Mouse (Mus musculus) heart, adult 2 months (tissue): ENCODE measurements around the gene Pitpnc1. TPM values are rescaled to one million over a fixed set of nuclear protein-coding genes. Genes with fewer than 3 reads are reported as not detected.

Experiments
- DNase-seq, 2 experiments: peaks; one replicate each; pipeline ENCODE4 v3.0.0; 2021
- H3K27ac ChIP-seq: fragments of 200-600 bp; 2 replicates; pipeline ENCODE4 v1.8.1; 2022
- H3K27me3 ChIP-seq: fragments of 200-500 bp; 2 replicates; pipeline ENCODE4 v1.6.1; 2012; ENCODE audit warnings: mild to moderate bottlenecking, low read length, inconsistent platforms, mixed read lengths; ENCODE audit not compliant: control insufficient read depth, insufficient read depth
- H3K36me3 ChIP-seq: fragments of 200-500 bp; 2 replicates; pipeline ENCODE4 v1.6.1; 2012; ENCODE audit warnings: low read length, inconsistent platforms; ENCODE audit not compliant: control insufficient read depth, insufficient read depth
- H3K4me1 ChIP-seq: fragments of 200-500 bp; 2 replicates; pipeline ENCODE4 v1.6.1; 2011; ENCODE audit warnings: low read length; ENCODE audit not compliant: control insufficient read depth, insufficient read depth
- H3K4me3 ChIP-seq: fragments of 200-600 bp; 2 replicates; pipeline ENCODE4 v1.8.1; 2022
- H3K79me2 ChIP-seq: fragments of 200-500 bp; replicated peaks from 2 replicates; pipeline ENCODE4 v1.6.1; 2012; ENCODE audit warnings: mild to moderate bottlenecking, inconsistent platforms, low read length, moderate library complexity, mixed read lengths; ENCODE audit not compliant: control insufficient read depth, insufficient read depth
- H3K9ac ChIP-seq: fragments of 200-500 bp; 2 replicates; pipeline ENCODE4 v1.6.1; 2012; ENCODE audit warnings: low read depth, mild to moderate bottlenecking, control low read depth, inconsistent platforms, low read length, mixed read lengths
- CTCF ChIP-seq: fragments of 200-600 bp; IDR thresholded peaks from 2 replicates; pipeline ENCODE4 v1.8.1; 2022; ENCODE audit warnings: antibody characterized with exemption, mild to moderate bottlenecking, moderate library complexity
- EP300 ChIP-seq: fragments of 200-500 bp; IDR thresholded peaks from 2 replicates; pipeline ENCODE4 v1.6.1; 2011; ENCODE audit warnings: low read depth, low read length, control low read depth; ENCODE audit not compliant: insufficient read depth
- POLR2A ChIP-seq: fragments of 200-500 bp; IDR thresholded peaks from 2 replicates; pipeline ENCODE4 v1.6.1; 2011; ENCODE audit warnings: mild to moderate bottlenecking, low read depth, low read length, control low read depth; ENCODE audit not compliant: insufficient read depth
- WGBS: fragments of 180-500 bp; shearing (Covaris S2); methylation state at CpG from one replicate; pipeline ENCODE4 v1.1.7; 2018; 5-methylcytosine and 5-hydroxymethylcytosine counted together
- intact Hi-C: fragments of 180-260 bp; cut with DNase I; formaldehyde crosslinking; loops from one replicate; pipeline ENCODE4 v1.15.1; 2025
- polyA plus RNA-seq: library from polyadenylated mRNA; depleted of rRNA; stranded (reverse); fragments of >200 nt; gene quantifications from 2 replicates; pipeline ENCODE4 v1.2.3, GENCODE M21; 2012
- total RNA-seq, 2 experiments: library from RNA; stranded (reverse); gene quantifications; 2 replicates each; pipeline ENCODE4 v1.2.3; 2021

Gene Pitpnc1
- total and polyA plus RNA-seq, 3 experiments = 22.7 to 68.1 (median 66.4) TPM

DNA sequence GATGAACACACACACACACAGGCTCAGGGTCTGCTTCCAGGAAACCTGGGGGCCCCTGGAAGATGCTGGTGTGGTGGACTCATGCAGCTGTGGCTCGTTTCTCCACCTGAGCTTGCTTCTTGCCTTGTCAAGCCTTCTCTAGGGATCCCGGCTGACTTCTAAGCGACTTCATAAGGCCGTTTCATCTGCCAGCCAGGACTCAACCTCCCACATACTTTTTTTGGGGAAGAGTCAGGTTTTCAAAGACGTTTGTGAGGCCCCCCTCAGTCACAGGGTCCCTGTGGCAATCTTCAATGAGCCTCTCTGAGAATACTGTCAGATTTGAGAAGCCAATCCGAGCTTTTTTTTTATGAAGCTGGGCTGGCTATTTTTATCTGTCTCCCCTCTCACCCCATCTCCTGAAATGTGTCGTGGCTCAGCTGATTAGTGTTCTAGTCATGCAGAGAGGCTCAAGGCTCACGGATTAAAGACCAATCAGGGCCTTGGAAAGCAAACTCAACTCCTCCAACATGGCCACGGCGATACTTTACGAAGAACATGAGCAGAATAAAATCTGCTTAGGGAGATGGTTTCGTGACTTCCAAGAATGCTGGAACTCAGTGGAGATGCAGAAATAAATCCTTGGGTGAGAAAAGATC is 247.8 kb downstream of the Pitpnc1 start:
- 56% methylated on average over 12 of the region's 12 CpGs for WGBS
- no peak for DNase-seq
- Histone ChIP-seq H3K27ac (0 out of 2 replicates have a peak overlapping the region, but pooled peaks have one; percentile 2), H3K27me3 (no peaks in the 10 kb centered on the region), H3K36me3 (peaks cover 8% of the 10 kb centered on the region; the same call in 1 of the 2 replicates), H3K4me3 (no peak overlapping the region), H3K9ac (no peak overlapping the region), H3K4me1 (peaks cover 7% of the 10 kb centered on the region), H3K79me2 (no peaks in the 10 kb centered on the region)
- intact Hi-C loops = loop anchor here (5.0 kb wide), 1 partner anchor 35 kb away; no protein-coding TSS in a partner anchor
- no peak for TF ChIP-seq EP300
- TF ChIP-seq POLR2A = no peak
- TF ChIP-seq CTCF = no peak

- intact Hi-C loops = loop anchor here (2.0 to 10.0 kb wide), 2 partner anchors 170 to 258 kb away; no protein-coding TSS in a partner anchor
- no peaks in the 10 kb centered on the region; the same call in 1 of the 2 replicates for H3K36me3 ChIP-seq
- no peak for DNase-seq
- H3K4me1 ChIP-seq = no peaks in the 10 kb centered on the region
- H3K9ac ChIP-seq = no peak overlapping the region
- H3K4me3 ChIP-seq = no peak overlapping the region
- H3K79me2 ChIP-seq = no peaks in the 10 kb centered on the region
- WGBS = 74% methylated on average over 9 of the region's 9 CpGs
- no peak for TF ChIP-seq POLR2A
- TF ChIP-seq EP300 = no peak
- TF ChIP-seq CTCF = no peak
- no peaks in the 10 kb centered on the region for H3K27me3 ChIP-seq
- H3K27ac ChIP-seq = no peak overlapping the region
These were observed 255.4 kb downstream of the Pitpnc1 start for GRCm38 (mm10) chr11:107215111-107215510.

- intact Hi-C loops = loop anchor here (2.0 to 10.0 kb wide), 2 partner anchors 171 to 259 kb away; no protein-coding TSS in a partner anchor
- no peaks in the 10 kb centered on the region for H3K27me3 ChIP-seq
- H3K4me3 ChIP-seq = no peak overlapping the region
- H3K4me1 ChIP-seq = no peaks in the 10 kb centered on the region
- no peak overlapping the region for H3K9ac ChIP-seq
- no peak for DNase-seq
- H3K27ac ChIP-seq = no peak overlapping the region
- 67% methylated on average over 5 of the region's 5 CpGs for WGBS
- no peaks in the 10 kb centered on the region; the same call in 1 of the 2 replicates for H3K36me3 ChIP-seq
- no peaks in the 10 kb centered on the region for H3K79me2 ChIP-seq
- TF ChIP-seq POLR2A = no peak
- peak; percentile 81 for TF ChIP-seq CTCF
- no peak for TF ChIP-seq EP300
These were observed 256.8 kb downstream of the Pitpnc1 start for GRCm38 (mm10) chr11:107213745-107214144.

DNA sequence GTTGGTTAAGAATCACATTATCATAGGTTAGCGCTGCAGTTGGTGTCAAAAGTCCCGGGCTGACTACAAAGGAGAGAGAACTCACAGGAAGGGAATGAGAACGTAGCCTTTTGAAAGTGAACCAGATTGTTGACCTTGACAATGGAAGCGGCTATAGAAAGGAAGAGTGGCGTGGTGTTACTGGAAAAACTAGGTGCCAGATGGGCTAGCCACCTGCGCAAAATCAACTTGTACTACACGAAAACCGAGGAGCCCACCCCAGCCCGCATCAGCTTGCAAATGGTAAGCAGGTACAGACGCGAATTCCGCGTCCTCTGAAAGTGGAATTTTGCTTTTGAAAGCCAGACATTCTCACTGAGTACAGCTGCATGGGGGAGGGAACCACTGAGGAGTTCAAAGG is 260.7 kb downstream of the Pitpnc1 start:
- Histone ChIP-seq H3K79me2 (no peaks in the 10 kb centered on the region), H3K9ac (no peak overlapping the region), H3K36me3 (no peaks in the 10 kb centered on the region; the same call in 1 of the 2 replicates), H3K4me3 (no peak overlapping the region), H3K4me1 (no peaks in the 10 kb centered on the region), H3K27me3 (no peaks in the 10 kb centered on the region), H3K27ac (no peak overlapping the region)
- WGBS = 84% methylated on average over 13 of the region's 13 CpGs
- DNase-seq = no peak
- intact Hi-C loops = loop anchor here (10.0 kb wide), 1 partner anchor 175 kb away; no protein-coding TSS in a partner anchor
- TF ChIP-seq POLR2A = no peak
- no peak for TF ChIP-seq CTCF

DNA sequence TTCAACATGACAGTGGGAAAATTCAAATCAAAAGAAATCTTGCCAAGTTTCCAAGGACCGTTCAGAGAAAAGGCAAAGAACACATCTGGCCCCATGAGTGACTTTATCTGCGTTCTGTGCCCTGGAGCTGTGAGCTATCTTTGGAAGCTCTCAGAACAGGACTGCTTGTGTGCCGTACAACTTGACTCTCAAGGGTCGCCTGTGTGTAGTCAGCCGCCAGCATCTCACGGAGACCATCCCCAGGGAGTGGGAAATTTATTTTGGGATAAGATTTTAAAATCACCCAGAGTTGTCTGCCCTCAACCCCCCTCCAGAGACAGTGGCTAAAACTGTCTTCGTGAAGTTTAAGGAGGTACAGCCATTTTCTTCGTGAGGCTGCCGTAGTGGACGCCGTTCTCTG is 268.7 kb downstream of the Pitpnc1 start:
- WGBS = 34% methylated on average over 11 of the region's 11 CpGs
- peak overlapping the region; percentile 76 for H3K27ac ChIP-seq
- H3K36me3 ChIP-seq = no peaks in the 10 kb centered on the region
- peaks cover 1% of the 10 kb centered on the region for H3K4me1 ChIP-seq
- H3K9ac ChIP-seq = peak overlapping the region; percentile 86
- peak; percentile 36 to 39 for DNase-seq
- TF ChIP-seq CTCF (no peak), EP300 (no peak), POLR2A (no peak)
- no peaks in the 10 kb centered on the region for H3K27me3 ChIP-seq
- peak overlapping the region; percentile 40 for H3K4me3 ChIP-seq
- no peaks in the 10 kb centered on the region for H3K79me2 ChIP-seq
- intact Hi-C loops = no loop called here

DNA sequence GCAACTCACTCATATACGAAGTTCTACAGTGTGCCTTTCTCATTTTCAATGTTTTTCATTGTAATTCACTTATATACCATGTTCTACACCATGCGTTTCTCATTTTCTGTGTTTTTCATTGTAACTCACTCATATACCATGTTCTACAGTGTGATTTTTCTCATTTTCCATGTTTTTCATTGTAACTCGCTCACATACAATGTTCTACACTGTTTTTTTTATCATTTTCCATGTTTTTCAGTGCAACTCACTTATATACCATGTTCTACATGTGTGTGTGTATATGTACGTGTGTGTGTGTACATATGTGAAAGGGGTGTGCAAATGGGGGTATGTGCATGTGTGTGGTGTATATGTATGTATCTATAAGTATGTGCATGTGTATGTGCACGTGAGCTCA is 271.2 kb downstream of the Pitpnc1 start:
- Histone ChIP-seq H3K27ac (no peak overlapping the region), H3K4me1 (peaks cover 1% of the 10 kb centered on the region), H3K79me2 (no peaks in the 10 kb centered on the region), H3K36me3 (no peaks in the 10 kb centered on the region), H3K9ac (no peak overlapping the region), H3K4me3 (no peak overlapping the region), H3K27me3 (no peaks in the 10 kb centered on the region)
- no peak for DNase-seq
- intact Hi-C loops = no loop called here
- WGBS = 75% methylated on average over 5 of the region's 5 CpGs
- TF ChIP-seq CTCF = no peak
